Mouse (Mus musculus) G1E-ER4 (cell line): ENCODE results near the gene Aqp8. TPM values are rescaled to one million over a fixed set of nuclear protein-coding genes. Genes with fewer than 3 reads are reported as not detected.

Experiments used
- GATA1 ChIP-seq: IDR thresholded peaks from one replicate; pipeline ENCODE4 v1.8.0; 2012; ENCODE audit warnings: low read length, inconsistent platforms
- polyA plus RNA-seq: library from polyadenylated mRNA; stranded (reverse); fragments of >175 nt; gene quantifications from 2 replicates; pipeline ENCODE4 v1.2.3, GENCODE M21; 2012

The Aqp8 gene
- polyA plus RNA-seq, 1 experiment: 0.19 TPM

DNA sequence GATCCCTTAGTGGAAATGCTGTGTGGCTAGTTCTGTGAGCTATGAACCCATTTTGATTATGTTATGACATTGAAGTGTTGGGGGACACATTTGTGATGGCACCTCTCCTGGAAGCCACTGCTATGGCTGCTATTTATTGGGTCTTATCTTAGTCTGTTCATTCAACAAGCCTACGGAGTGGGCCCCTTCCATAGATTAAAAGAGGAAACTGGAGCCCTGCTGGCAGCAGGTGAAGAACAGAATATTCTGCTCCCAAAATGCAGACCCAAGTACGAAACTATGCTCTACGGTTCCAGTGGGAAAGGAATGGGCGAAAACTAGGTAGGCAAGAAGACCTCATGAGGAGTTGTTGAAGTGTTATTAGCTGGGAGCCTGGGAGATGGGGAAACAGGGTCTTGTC, 3.8 kb upstream of the Aqp8 start:
- TF ChIP-seq GATA1: no peak

GRCm38 (mm10) chr7:123459247-123459646, 2.8 kb upstream of the Aqp8 start:
- TF ChIP-seq GATA1: peak; percentile 94

DNA sequence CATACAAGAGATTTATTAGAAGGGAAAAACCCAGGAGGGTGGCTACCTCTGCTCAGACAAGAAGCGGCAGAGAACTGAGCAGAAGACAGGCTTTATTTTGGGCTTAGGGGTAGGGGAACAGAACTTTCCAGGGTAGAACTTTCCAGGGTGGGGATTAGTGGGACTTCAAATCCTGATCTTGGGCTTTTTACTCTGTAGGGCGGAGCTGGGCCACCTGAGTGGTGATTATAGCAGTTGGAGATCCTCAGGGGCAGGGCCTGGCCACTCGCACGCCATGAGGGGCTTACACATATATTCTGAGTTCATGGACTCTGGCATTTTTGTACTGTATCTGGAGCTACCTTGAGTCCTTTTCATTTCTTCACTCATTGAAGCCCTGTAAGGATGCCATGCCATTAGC, 775 bp upstream of the Aqp8 start:
- TF ChIP-seq GATA1: no peak

DNA sequence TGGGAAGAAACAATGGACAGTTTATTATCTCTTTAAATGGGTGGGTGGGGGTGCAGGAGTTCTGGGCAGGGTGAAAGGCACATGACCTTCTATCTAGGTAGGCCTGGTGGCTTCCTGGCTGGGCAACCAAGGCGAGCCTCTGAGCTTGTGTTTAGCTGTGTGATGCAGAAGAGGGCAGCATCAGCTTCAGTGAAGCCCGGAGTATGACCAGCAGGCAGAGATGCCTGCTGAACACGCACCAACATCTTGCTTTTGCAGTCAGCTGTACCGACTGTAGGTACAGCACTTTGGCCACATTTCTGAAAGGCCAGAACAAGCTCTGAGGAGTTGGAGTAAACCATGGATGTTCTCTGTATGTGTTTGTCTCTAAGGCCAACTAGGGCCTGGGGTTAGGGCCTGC, 1.5 kb downstream of the Aqp8 start:
- TF ChIP-seq GATA1: no peak

DNA sequence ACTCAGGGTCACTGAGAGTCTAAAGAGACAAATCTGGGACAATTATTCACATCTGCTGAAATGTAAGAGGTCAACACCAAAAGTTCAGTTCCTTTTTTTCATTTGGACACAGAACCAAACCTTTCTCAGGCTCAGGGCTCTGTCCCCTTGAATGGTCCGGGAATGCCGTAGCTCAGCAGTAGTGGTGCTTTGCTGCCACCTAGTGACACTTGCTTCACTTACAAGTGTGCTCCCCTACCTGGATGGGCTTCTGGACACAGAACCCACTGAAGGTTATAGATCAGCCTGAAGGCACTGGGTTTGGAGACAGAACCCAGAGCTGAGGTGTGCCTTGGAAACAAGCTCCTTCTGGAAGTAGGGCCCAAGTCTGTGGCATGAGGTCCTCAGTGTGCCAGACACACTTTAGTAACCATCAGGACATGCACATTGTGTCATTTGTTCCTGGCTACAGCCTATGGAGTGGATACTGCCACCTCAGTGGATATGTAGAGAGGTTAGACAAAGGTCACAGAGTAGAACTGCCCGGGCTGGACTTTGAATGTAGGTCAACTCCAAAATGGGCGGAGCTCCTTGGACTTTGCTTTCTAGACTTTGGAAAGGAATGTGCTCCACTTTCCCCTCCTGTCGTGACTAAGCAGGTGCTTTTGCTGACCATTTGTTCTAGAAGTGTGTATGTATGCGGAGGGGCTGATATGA, 3.7 kb downstream of the Aqp8 start:
- TF ChIP-seq GATA1: no peak

DNA sequence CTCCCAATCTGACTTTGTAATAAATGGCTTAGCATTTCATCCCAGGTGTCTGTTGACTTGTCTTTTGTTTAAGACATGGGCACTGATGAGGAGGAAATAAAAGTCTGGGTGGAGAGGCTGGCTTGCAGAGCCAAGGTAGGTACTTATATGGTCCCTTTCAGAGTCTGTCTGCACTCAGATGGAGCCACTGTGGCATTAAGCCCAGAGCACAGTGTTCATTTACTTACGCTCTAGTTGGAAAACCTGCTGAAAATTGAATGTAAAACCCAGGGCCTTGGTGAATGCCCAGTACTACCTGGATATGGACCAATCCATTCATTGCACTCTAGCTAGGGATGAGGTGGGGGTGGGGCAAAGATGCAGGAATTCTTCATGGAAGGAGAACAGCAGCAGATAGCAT, 5.9 kb downstream of the Aqp8 start:
- TF ChIP-seq GATA1: no peak

- no peak for TF ChIP-seq GATA1
Observed at GRCm38 (mm10) chr7:123487703-123488102, 25.6 kb downstream of the Aqp8 start.

- no peak for TF ChIP-seq GATA1
Observed at GRCm38 (mm10) chr7:123499481-123500238, 37.6 kb downstream of the Aqp8 start.

DNA sequence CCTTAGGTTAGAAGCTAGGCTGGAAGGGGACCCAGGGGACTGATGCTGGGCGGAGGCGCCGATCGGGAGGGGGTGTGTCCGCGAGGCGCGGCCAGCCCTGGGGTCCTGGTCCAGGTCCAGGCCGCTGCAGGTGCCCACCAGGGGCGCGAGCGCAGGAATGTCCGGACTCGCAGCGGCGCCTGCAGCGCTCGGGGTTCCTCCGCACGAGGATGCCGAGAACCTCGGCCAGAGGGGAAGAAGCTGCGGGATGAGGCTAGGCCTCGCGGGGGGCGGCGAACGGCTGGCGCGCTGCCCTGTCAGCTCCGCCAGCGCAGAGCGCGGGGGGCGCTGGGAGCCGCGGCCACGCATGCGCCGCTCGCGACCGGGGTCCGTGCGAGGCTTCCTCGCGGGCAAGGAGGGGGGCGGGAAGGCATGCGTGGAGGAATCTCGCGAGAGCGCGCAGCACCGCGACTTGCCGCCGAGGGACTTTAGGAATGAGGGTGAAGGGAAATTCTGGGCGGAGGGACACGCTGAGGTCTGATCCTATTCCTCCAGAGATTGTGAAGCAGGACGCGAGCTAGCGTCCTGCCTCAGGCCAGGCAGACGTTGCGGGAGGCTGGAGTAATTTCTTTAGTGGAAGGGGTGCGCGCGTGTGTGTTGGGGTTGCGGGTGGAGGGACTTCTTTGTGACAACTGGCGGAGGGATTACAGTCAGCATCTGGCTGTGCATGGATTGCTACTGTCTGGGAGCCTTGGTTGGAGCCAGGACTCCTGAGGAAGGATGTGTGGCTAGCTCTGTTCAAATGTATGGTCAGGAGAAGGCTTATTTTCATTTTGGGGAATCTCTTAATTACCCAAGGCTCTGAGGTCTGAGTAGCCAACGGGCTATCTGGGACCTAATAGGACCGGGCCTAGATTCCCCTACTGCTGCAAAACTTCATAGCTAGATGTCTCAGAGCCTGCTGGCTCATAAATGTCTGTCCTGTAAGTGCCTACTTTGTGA, 38.4 kb downstream of the Aqp8 start, which contains the start of gene Zkscan2:
TSS of gene Zkscan2 (minus strand) at position 211 of the 981 bp plus-strand sequence.
- no peak for TF ChIP-seq GATA1

GRCm38 (mm10) chr7:123503358-123503757, 41.3 kb downstream of the Aqp8 start:
- TF ChIP-seq GATA1: no peak

- no peak for TF ChIP-seq GATA1
Observed at GRCm38 (mm10) chr7:123507946-123508345, 45.9 kb downstream of the Aqp8 start.

Other genes starting within 250 kb of the Aqp8 start
- gene Slc5a11, start 247.5 kb upstream of the Aqp8 start, polyA plus RNA-seq: not detected in 2 replicates
- gene Lcmt1, start 92.5 kb upstream of the Aqp8 start, polyA plus RNA-seq: 3.5 and 7.9 TPM in 2 replicates
- 65.6 and 83.5 TPM in 2 replicates for gene Arhgap17, start 92.4 kb upstream of the Aqp8 start, polyA plus RNA-seq
- not detected in 2 replicates for gene Zkscan2, start 38.2 kb downstream of the Aqp8 start, polyA plus RNA-seq